Mouse (Mus musculus): ENCODE results near the gene Lhfpl2. TPM values are rescaled to one million over a fixed set of nuclear protein-coding genes. Genes with fewer than 3 reads are reported as not detected.
A peak's percentile ranks its signal among the peaks of the same experiment; 100 is the strongest.

The Lhfpl2 gene
- polyA plus RNA-seq, 1 experiment from 2014 or later = 81.0 TPM

DNA sequence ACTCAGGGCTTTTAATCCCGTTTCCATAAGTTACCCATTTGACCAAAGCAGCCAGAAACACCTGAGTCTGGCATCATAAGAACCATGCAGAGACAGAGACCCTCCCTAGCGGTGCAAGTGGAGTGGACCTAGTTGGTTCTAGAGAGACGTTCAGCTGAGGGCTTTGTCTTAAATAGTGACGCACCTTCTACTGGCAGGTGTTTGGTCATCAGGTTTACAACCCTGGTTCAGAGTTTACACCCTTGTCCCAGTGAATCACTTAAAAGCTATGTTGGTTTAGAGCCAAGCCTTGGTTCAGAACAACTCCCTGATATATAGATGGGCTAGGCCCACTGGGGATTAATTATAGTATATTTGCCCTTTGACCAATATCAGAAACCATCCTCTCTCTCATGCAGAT, 135.6 kb downstream of the Lhfpl2 start:
- Histone ChIP-seq H3K36me3 (ENCODE audit: control insufficient read depth, insufficient read depth, low read length) (peaks cover 40% of the 10 kb centered on the region), H3K4me3 (ENCODE audit: low read length) (no peak overlapping the region), H3K27me3 (ENCODE audit: control insufficient read depth, insufficient read depth, low read length) (no peaks in the 10 kb centered on the region), H3K9me3 (ENCODE audit: control insufficient read depth, low read length) (no peaks in the 10 kb centered on the region), H3K4me1 (ENCODE audit: control insufficient read depth, insufficient read depth, low read length) (no peaks in the 10 kb centered on the region), H3K9ac (ENCODE audit: low read depth, low read length) (no peak overlapping the region), H3K4me2 (replicated peaks; ENCODE audit: low read depth, low read length) (no peak overlapping the region), H3K27ac (ENCODE audit: low read depth, low read length) (no peak overlapping the region)
- no peak for ATAC-seq (ENCODE audit: low FRiP score, low TSS enrichment)
- WGBS = 81% methylated on average over 4 of the region's 4 CpGs

DNA sequence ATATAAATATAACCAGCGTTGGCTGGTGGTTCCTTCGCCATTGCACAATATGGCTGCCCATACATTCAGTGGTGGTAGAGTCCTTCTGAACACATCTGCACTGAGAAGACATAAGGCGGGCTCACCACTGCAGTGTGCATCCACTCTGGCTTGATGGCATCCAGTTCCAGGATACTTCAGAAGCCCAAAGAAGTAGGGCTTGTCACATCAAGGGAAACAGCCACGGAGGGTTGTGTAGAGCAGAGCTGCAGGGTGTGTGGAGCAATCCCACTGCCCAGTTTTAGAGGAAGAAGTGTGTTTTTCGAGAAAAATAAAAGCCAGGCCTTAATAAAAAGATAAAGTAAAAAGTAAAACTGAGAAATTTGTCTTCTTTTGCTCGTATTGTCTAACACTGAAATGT, 141.0 kb downstream of the Lhfpl2 start:
- H3K36me3 ChIP-seq (ENCODE audit: control insufficient read depth, insufficient read depth, low read length) = peaks cover 19% of the 10 kb centered on the region; the same call in 1 of the 2 replicates
- ATAC-seq (ENCODE audit: low FRiP score, low TSS enrichment) = no peak
- H3K9me3 ChIP-seq (ENCODE audit: control insufficient read depth, low read length) = no peaks in the 10 kb centered on the region
- 87% methylated on average over 6 of the region's 6 CpGs for WGBS
- H3K4me2 ChIP-seq (replicated peaks; ENCODE audit: low read depth, low read length) = no peak overlapping the region
- H3K27ac ChIP-seq (ENCODE audit: low read depth, low read length) = no peak overlapping the region
- no peaks in the 10 kb centered on the region for H3K27me3 ChIP-seq (ENCODE audit: control insufficient read depth, insufficient read depth, low read length)
- H3K4me1 ChIP-seq (ENCODE audit: control insufficient read depth, insufficient read depth, low read length) = peaks cover 4% of the 10 kb centered on the region
- H3K9ac ChIP-seq (ENCODE audit: low read depth, low read length) = no peak overlapping the region
- no peak overlapping the region for H3K4me3 ChIP-seq (ENCODE audit: low read length)

DNA sequence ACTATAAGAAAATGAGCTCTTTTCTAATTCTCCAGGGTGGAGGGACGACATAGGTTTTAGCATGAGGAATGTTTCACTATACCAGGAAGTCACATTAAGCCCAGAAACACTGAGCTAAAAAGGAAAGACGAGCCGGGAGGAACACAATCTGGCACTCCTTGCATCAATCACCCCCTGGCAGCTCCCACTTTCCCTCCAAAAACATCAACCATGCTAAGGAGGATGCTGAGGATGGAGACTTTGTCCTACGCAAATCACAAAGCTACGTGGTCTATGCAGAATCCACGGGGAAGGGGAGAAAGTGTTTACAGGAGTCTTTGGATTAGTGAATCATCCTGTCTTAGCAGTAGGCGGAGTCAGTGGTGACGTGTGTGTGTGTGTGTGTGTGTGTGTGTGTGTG, 142.2 kb downstream of the Lhfpl2 start:
- H3K4me1 ChIP-seq (ENCODE audit: control insufficient read depth, insufficient read depth, low read length) = peaks cover 4% of the 10 kb centered on the region
- H3K4me3 ChIP-seq (ENCODE audit: low read length) = no peak overlapping the region
- WGBS = 25% methylated on average over 8 of the region's 8 CpGs
- H3K36me3 ChIP-seq (ENCODE audit: control insufficient read depth, insufficient read depth, low read length) = peaks cover 12% of the 10 kb centered on the region; the same call in 1 of the 2 replicates
- no peaks in the 10 kb centered on the region for H3K27me3 ChIP-seq (ENCODE audit: control insufficient read depth, insufficient read depth, low read length)
- H3K9ac ChIP-seq (ENCODE audit: low read depth, low read length) = no peak overlapping the region
- H3K27ac ChIP-seq (ENCODE audit: low read depth, low read length) = no peak overlapping the region
- no peaks in the 10 kb centered on the region for H3K9me3 ChIP-seq (ENCODE audit: control insufficient read depth, low read length)
- peak; percentile 66; the same call in 1 of the 2 replicates for ATAC-seq (ENCODE audit: low FRiP score, low TSS enrichment)
- H3K4me2 ChIP-seq (replicated peaks; ENCODE audit: low read depth, low read length) = no peak overlapping the region

DNA sequence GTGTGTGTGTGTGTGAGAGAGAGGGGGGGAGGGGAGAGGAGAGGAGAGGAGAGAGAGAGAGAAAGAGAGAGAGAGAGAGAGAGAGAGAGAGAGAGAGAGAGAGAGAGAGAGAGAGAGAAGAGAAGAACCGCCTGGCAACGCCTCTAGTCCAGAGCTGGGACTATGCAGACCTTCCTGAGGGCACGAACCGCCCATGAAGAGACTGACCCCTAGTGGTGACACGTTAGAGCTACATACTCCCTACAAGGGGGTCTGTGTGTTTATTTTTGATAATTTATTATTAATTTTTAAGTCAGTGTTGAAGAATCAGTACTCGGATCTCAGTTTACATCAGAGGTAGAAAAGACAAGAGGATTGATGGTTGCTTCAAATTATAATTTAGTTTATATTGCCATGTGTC, 147.6 kb downstream of the Lhfpl2 start:
- WGBS = 6% methylated on average over 6 of the region's 6 CpGs
- no peak overlapping the region for H3K4me3 ChIP-seq (ENCODE audit: low read length)
- peaks cover 8% of the 10 kb centered on the region; the same call in 1 of the 2 replicates for H3K36me3 ChIP-seq (ENCODE audit: control insufficient read depth, insufficient read depth, low read length)
- no peak overlapping the region for H3K9ac ChIP-seq (ENCODE audit: low read depth, low read length)
- H3K27me3 ChIP-seq (ENCODE audit: control insufficient read depth, insufficient read depth, low read length) = no peaks in the 10 kb centered on the region
- ATAC-seq (ENCODE audit: low FRiP score, low TSS enrichment) = peak; percentile 83; the same call in 1 of the 2 replicates
- peaks cover 3% of the 10 kb centered on the region; the same call in 1 of the 2 replicates for H3K9me3 ChIP-seq (ENCODE audit: control insufficient read depth, low read length)
- H3K27ac ChIP-seq (ENCODE audit: low read depth, low read length) = no peak overlapping the region
- H3K4me2 ChIP-seq (replicated peaks; ENCODE audit: low read depth, low read length) = no peak overlapping the region
- no peaks in the 10 kb centered on the region for H3K4me1 ChIP-seq (ENCODE audit: control insufficient read depth, insufficient read depth, low read length)

DNA sequence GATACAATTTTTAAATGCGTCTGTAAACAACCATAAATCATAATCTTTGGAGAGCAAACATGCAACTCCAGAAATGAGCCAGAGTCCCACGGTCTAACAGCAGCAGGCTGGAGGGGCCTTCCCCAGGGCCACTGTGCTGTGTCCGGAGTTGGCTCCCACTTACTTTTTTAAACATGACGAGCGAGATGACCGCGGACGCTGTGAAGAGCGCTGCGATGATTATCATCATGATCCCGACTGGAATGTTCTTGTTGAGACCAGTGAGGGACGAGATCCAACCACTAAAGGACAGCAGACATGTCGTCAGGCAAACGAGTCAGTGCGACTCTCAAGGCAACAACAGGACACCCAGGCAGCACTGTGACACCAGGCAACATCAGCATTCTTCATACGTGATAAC, 150.4 kb downstream of the Lhfpl2 start:
- H3K27ac ChIP-seq (ENCODE audit: low read depth, low read length) = no peak overlapping the region
- no peak for ATAC-seq (ENCODE audit: low FRiP score, low TSS enrichment)

DNA sequence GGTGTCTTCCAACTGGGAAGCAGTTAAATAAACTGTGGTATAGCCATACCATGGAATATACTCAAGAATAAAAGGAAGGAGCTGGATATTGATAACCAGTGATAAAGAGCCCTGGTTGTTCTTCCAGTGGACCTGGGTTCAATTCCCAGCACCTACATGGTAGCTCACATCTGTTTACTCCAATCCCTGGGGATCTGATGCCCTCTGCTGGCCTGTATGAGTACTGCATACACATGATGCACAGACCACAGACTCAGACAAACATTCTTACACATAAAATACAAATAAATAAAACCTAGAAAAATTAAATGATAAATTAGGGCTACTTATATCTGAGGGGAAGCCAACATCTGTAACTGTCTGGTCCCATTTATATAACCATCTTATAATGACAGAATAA, 151.3 kb downstream of the Lhfpl2 start:
- Histone ChIP-seq H3K9ac (ENCODE audit: low read depth, low read length) (no peak overlapping the region), H3K9me3 (ENCODE audit: control insufficient read depth, low read length) (peaks cover 3% of the 10 kb centered on the region; the same call in 1 of the 2 replicates), H3K4me3 (ENCODE audit: low read length) (no peak overlapping the region), H3K36me3 (ENCODE audit: control insufficient read depth, insufficient read depth, low read length) (peaks cover 8% of the 10 kb centered on the region; the same call in 1 of the 2 replicates), H3K27ac (ENCODE audit: low read depth, low read length) (no peak overlapping the region), H3K4me2 (replicated peaks; ENCODE audit: low read depth, low read length) (no peak overlapping the region), H3K4me1 (ENCODE audit: control insufficient read depth, insufficient read depth, low read length) (0 out of 2 replicates have a peak, but pooled peaks cover 3% of the 10 kb centered on the region), H3K27me3 (ENCODE audit: control insufficient read depth, insufficient read depth, low read length) (no peaks in the 10 kb centered on the region)
- ATAC-seq (ENCODE audit: low FRiP score, low TSS enrichment) = no peak

More for the DNA sequence above, 150.4 kb downstream of the Lhfpl2 start:
- Histone ChIP-seq H3K4me1 (ENCODE audit: control insufficient read depth, insufficient read depth, low read length) (0 out of 2 replicates have a peak, but pooled peaks cover 3% of the 10 kb centered on the region), H3K36me3 (ENCODE audit: control insufficient read depth, insufficient read depth, low read length) (peaks cover 8% of the 10 kb centered on the region; the same call in 1 of the 2 replicates), H3K9ac (ENCODE audit: low read depth, low read length) (no peak overlapping the region), H3K4me2 (replicated peaks; ENCODE audit: low read depth, low read length) (no peak overlapping the region), H3K9me3 (ENCODE audit: control insufficient read depth, low read length) (peaks cover 3% of the 10 kb centered on the region; the same call in 1 of the 2 replicates), H3K27me3 (ENCODE audit: control insufficient read depth, insufficient read depth, low read length) (no peaks in the 10 kb centered on the region), H3K4me3 (ENCODE audit: low read length) (no peak overlapping the region)
- WGBS = 96% methylated on average over 16 of the region's 16 CpGs

DNA sequence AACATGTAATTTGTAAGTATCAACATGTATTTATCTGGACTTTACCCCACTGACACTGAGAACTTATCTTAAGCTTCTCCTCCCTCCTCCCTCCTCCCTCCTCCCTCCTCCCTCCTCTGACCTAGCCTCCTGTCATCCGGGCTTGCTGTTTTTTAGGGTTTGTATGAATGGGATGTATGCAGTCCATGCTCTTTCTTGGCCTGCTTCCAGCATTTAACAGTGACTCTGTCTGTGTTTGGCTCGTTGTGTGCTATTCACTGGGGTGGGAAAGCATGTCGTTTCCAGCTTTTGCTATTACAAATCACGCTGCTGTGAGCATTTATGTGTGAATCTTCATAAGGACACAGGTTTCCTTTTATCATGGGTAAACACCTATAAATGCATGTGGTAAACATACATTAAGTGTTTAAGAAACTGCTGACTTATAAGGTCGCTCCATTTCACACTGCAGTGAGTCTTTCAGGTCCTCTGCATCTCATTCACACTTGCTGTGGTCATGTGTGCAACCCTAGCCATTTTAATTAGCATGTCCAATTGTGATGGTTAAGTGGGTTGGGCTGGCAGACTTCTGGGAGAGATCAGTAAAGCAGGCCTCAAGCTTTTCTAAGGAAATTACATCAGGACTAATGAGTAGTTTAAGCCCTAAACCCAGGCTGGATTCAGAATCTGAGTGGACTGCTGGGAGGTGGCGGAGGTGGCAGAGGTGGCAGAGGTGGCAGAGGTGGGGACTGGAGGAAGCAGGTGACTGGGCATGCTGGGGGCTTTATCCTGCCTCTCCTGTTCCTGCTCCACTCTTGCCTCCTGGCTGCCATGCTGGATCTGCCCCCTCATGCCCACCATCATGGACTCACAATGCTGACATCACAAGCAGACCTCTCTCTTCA, 153.9 kb downstream of the Lhfpl2 start:
- H3K4me3 ChIP-seq (ENCODE audit: low read length) = no peak overlapping the region
- peaks cover 8% of the 10 kb centered on the region; the same call in 1 of the 2 replicates for H3K36me3 ChIP-seq (ENCODE audit: control insufficient read depth, insufficient read depth, low read length)
- peaks cover 3% of the 10 kb centered on the region; the same call in 1 of the 2 replicates for H3K9me3 ChIP-seq (ENCODE audit: control insufficient read depth, low read length)
- H3K27ac ChIP-seq (ENCODE audit: low read depth, low read length) = no peak overlapping the region
- 55% methylated on average over 6 of the region's 6 CpGs for WGBS
- ATAC-seq (ENCODE audit: low FRiP score, low TSS enrichment) = no peak
- no peaks in the 10 kb centered on the region for H3K27me3 ChIP-seq (ENCODE audit: control insufficient read depth, insufficient read depth, low read length)
- H3K9ac ChIP-seq (ENCODE audit: low read depth, low read length) = no peak overlapping the region
- no peak overlapping the region for H3K4me2 ChIP-seq (replicated peaks; ENCODE audit: low read depth, low read length)
- H3K4me1 ChIP-seq (ENCODE audit: control insufficient read depth, insufficient read depth, low read length) = 0 out of 2 replicates have a peak, but pooled peaks cover 3% of the 10 kb centered on the region

DNA sequence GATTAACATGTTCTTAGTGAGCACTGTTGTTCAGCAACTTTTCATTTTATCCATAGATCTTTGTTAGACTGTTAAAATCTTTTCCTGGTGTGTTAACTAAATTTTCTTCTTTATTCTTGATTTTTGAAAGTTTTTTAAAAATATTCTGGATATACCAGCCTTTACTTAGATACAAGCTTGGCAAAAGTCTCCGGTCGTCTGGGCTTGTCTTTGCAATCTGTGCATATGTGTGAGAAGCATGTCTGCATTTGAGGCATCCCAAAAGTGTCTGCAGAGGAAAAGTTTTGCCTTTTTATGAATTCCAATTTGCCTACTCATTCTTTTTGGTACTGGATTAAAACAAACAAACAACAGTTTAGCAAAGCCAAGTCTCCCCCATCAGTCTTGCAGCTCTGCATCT, 154.6 kb downstream of the Lhfpl2 start:
- no peak overlapping the region for H3K4me3 ChIP-seq (ENCODE audit: low read length)
- no peak overlapping the region for H3K9ac ChIP-seq (ENCODE audit: low read depth, low read length)
- peaks cover 3% of the 10 kb centered on the region; the same call in 1 of the 2 replicates for H3K9me3 ChIP-seq (ENCODE audit: control insufficient read depth, low read length)
- H3K27ac ChIP-seq (ENCODE audit: low read depth, low read length) = no peak overlapping the region
- peaks cover 8% of the 10 kb centered on the region; the same call in 1 of the 2 replicates for H3K36me3 ChIP-seq (ENCODE audit: control insufficient read depth, insufficient read depth, low read length)
- 0 out of 2 replicates have a peak, but pooled peaks cover 3% of the 10 kb centered on the region for H3K4me1 ChIP-seq (ENCODE audit: control insufficient read depth, insufficient read depth, low read length)
- H3K4me2 ChIP-seq (replicated peaks; ENCODE audit: low read depth, low read length) = no peak overlapping the region
- ATAC-seq (ENCODE audit: low FRiP score, low TSS enrichment) = no peak
- H3K27me3 ChIP-seq (ENCODE audit: control insufficient read depth, insufficient read depth, low read length) = no peaks in the 10 kb centered on the region
- WGBS = 96% methylated on average over 2 of the region's 2 CpGs

DNA sequence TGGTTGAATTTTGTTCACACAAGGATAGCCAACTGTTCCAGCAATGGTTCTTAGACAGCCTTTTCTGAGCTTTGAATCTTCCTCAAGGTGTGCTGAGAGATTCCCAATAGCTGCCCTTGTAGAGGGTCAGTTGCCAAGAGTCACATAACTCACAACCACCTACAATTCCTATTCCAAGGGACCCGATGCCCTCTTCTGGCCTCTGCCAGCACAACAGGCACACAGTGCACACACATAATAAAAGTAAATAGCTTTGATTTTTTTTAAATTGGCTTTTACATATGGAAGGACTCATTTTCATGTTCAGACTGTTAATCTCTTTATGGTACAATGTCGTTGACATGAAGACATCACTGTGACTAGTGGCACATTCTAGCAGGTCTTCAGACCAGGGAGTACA, 155.1 kb downstream of the Lhfpl2 start:
- Histone ChIP-seq H3K27ac (ENCODE audit: low read depth, low read length) (no peak overlapping the region), H3K9me3 (ENCODE audit: control insufficient read depth, low read length) (peaks cover 3% of the 10 kb centered on the region; the same call in 1 of the 2 replicates), H3K9ac (ENCODE audit: low read depth, low read length) (no peak overlapping the region), H3K4me1 (ENCODE audit: control insufficient read depth, insufficient read depth, low read length) (0 out of 2 replicates have a peak, but pooled peaks cover 3% of the 10 kb centered on the region), H3K36me3 (ENCODE audit: control insufficient read depth, insufficient read depth, low read length) (peaks cover 8% of the 10 kb centered on the region; the same call in 1 of the 2 replicates), H3K4me2 (replicated peaks; ENCODE audit: low read depth, low read length) (no peak overlapping the region), H3K4me3 (ENCODE audit: low read length) (no peak overlapping the region), H3K27me3 (ENCODE audit: control insufficient read depth, insufficient read depth, low read length) (no peaks in the 10 kb centered on the region)
- 89% methylated on average over 2 of the region's 2 CpGs for WGBS
- no peak for ATAC-seq (ENCODE audit: low FRiP score, low TSS enrichment)
